Mouse (Mus musculus) left cerebral cortex, adult 2 months (tissue): ENCODE measurements around the gene Cnot8. TPM values are rescaled to one million over a fixed set of nuclear protein-coding genes. Genes with fewer than 3 reads are reported as not detected.

Experiments
- DNase-seq, 2 experiments: peaks; one replicate each; pipeline ENCODE4 v3.0.0; 2021 to 2022; ENCODE audit warnings: low spot score in 2 of 2, mixed read lengths in 1 of 2; ENCODE audit errors: extremely low spot score in 1 of 2
- H3K27ac ChIP-seq: fragments of 200-600 bp; 2 replicates; pipeline ENCODE4 v1.8.1; 2022
- H3K4me3 ChIP-seq: fragments of 200-600 bp; 2 replicates; pipeline ENCODE4 v1.8.1; 2022
- CTCF ChIP-seq: fragments of 200-600 bp; IDR thresholded peaks from 2 replicates; pipeline ENCODE4 v1.8.1; 2022; ENCODE audit warnings: antibody characterized with exemption, mild to moderate bottlenecking, moderate library complexity
- intact Hi-C: fragments of 180-260 bp; cut with DNase I; formaldehyde crosslinking; loops from one replicate; pipeline ENCODE4 v1.15.1; 2025
- total RNA-seq, 2 experiments: library from RNA; stranded (reverse); gene quantifications; 2 replicates each; pipeline ENCODE4 v1.2.3; 2021

Gene Cnot8
- total RNA-seq, 2 experiments from 2014 or later: 50.9 to 52.2 TPM

DNA sequence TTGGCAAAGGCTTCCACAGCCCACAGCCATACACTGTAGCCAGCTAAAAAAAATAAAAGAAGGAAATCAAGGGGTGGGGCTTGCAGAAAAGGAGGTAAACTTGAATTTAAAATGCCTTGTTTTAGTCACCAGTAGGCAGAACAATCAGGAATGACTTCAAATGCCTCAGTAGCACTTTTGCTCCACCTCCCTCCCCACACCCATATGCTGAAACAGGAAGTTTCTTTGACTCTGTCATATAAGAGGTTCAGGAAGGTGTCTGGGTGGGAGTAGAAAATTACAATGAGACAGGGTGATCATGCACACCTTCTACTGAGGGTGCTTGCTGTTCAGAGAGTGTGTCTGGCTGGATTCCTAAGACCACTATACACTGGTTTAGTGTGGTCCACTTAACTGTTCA is 30.9 kb downstream of the Cnot8 start:
- intact Hi-C loops: no loop called here
- DNase-seq: no peak
- Histone ChIP-seq H3K4me3 (no peak overlapping the region), H3K27ac (no peak overlapping the region)
- no peak for TF ChIP-seq CTCF

DNA sequence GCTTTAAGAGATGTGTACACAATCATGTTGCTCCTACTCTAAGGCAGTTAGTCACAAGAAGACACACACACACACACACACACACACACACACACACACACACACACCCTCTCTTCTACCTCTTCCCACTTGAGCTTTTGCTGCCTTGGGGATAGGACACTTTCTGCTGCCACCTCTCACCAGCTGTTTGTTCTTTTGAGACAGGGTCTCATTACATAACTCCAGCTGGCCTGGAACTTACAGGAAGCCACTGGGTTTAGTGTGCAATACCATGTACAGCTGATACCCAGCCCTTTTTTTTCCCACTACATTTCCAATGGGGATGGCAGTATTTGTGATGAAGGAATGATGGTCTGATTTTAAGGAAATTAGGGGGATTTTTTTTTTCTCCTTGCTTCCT is 31.3 kb downstream of the Cnot8 start:
- TF ChIP-seq CTCF: no peak
- intact Hi-C loops: no loop called here
- no peak overlapping the region for H3K27ac ChIP-seq
- no peak for DNase-seq
- H3K4me3 ChIP-seq: no peak overlapping the region

DNA sequence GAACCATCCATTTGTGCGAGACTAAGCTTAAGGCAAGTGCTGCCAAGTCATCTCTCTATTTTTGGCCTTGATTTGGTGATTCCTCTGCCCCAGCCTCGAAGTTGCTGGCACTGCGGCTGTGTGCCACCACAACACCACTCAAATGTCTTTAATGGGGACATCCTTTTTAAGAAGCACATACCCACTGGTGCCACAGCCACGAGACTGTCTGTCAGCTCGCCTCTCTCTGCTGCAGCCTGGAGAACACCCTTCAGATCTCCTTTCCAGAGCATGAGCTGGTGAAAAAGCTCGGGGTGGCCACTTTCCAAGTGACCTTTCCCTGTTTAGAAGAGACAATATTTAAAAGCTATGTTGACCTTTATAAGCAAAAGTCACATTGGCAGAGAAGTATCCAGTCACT is 32.7 kb downstream of the Cnot8 start:
- DNase-seq: no peak
- intact Hi-C loops: no loop called here
- TF ChIP-seq CTCF: no peak
- H3K27ac ChIP-seq: no peak overlapping the region
- H3K4me3 ChIP-seq: no peak overlapping the region

DNA sequence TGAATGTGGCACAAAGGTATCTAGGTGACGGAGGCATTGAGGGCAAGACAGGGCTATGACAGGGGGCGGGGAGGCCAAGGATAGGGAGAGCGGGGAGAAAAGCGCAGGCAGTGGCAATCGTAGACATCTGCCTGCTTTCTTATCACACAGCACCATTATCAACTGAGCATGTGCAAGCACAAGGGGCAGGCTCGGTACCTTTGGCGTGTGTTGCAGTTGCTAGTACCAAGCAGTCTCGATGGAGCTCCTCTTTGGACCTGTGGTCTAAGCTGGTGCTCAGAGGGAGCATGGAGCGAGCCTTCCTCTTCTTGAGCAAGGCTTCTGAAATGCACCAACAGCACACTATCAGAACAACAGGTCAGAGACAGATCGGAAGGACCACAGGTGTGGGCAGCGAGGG is 34.9 kb downstream of the Cnot8 start:
- no peak for TF ChIP-seq CTCF
- Histone ChIP-seq H3K27ac (no peak overlapping the region), H3K4me3 (no peak overlapping the region)
- no peak for DNase-seq
- intact Hi-C loops: no loop called here

DNA sequence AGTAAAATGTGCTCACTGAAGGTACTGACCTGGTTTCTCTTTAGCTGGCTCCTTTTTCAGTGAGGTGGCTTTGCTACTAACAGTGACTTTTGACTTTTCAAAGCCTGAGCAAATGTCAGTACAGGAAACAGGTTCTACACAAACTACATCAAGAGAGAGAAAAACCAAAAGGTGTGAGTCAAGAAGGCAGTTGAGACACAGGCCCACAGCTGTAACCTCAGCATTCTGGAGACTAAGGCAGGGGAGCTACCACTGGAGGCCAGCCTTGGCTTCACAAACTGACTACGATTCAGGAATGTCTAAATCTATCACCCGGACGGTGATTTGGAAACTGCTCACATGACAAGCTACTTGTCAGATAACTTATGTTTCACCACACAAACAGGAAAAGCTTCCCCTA is 35.5 kb downstream of the Cnot8 start:
- Histone ChIP-seq H3K4me3 (no peak overlapping the region), H3K27ac (no peak overlapping the region)
- intact Hi-C loops: no loop called here
- no peak for DNase-seq
- TF ChIP-seq CTCF: no peak

DNA sequence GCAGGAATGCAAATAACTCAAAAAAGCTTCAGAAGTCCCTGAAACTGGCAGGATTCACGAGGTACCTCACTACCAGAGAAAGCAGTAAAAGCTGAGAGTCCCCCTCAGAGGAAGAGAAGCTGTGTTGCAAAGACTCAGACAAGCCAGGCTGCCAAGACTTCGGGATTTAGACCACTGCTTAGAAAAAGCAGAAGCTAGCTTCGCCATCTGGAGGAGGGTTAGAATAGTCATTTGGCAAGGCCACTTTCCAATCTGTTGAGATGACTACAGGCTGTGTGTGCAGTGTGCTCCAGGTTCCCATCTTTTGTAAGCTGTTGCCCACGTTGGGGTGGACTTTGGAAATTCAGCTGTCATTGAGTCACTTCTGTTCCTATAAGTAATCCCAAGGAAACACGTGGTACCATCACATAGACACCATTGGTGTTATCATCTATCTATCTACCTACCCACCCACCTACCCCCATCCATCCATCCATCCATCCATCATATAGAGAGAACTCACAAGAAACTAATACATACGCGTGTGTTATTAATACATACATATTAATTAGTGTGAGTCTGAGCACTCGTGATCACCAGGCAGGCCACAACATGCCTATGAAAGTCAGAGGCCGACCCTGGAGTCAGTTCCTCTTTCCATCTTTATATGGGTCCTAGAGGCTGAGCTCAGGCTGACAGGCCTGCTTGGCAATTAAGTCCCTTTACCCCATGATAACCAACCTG is 39.9 kb downstream of the Cnot8 start:
- Histone ChIP-seq H3K27ac (peak overlapping the region; percentile 29; the same call in 1 of the 2 replicates), H3K4me3 (no peak overlapping the region)
- no peak; the same call in 1 of the 2 replicates for TF ChIP-seq CTCF
- DNase-seq: peak; percentile 15 to 26
- intact Hi-C loops: no loop called here

DNA sequence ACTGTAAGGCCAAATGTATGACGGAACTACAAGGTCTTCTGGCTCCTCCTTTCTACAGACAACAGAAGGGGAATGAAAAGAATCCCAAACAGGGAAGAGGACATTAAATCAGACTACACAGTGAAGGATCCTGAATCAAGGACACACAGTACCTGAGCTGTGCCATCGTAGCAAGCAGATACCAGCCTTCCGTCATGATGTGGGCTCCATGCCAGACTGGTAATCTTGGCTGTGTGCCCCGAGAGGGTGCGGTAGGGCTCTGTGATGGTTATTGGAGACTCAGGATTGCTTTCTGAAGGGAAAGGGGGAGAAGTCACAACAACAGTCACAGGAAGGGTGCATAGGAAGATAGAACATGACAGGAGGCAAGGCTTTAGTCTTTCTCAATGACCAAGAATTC is 42.3 kb downstream of the Cnot8 start:
- DNase-seq: no peak
- Histone ChIP-seq H3K27ac (no peak overlapping the region), H3K4me3 (no peak overlapping the region)
- intact Hi-C loops: no loop called here
- TF ChIP-seq CTCF: no peak

DNA sequence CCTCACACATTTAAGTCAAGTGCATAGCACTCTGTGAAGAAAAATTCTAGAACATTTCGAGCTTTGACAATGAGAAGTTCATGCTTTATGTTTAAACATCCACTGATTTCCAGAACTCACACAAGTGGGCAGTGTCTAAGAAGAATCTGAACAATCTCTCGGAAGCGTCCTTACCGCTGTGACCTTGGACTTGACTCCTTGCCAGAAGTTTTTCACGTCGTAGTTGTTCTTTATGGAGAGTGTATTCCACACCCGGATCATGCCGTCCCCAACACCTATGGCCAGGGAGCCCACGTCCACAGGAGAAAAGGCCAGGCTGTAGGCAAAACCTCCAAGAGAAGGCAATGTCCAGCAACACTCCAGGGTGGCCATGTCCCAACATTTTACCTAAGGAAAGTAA is 51.5 kb downstream of the Cnot8 start:
- no peak for TF ChIP-seq CTCF
- intact Hi-C loops: no loop called here
- DNase-seq: no peak
- H3K4me3 ChIP-seq: no peak overlapping the region
- H3K27ac ChIP-seq: no peak overlapping the region

DNA sequence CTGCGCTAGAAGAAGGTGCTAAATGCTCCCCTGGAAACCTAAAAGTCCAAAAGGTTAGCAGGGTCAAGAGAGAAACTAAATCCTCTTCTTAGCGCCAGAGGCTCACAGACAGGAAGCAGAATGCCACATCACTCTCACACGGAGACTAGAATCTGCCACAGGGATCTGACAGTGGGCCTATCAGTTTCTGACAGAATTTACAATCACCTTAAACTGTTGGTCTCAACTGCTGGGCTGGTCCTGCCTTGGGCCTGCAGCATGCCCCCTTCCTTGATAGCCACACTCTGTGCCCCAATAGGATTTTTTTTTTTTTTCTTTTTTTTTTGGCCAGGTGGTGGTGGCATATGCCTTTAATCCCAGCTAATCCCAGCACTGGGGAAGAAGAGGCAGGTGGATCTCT is 52.9 kb downstream of the Cnot8 start:
- no peak for TF ChIP-seq CTCF
- intact Hi-C loops: no loop called here
- no peak overlapping the region for H3K27ac ChIP-seq
- no peak for DNase-seq
- no peak overlapping the region for H3K4me3 ChIP-seq

DNA sequence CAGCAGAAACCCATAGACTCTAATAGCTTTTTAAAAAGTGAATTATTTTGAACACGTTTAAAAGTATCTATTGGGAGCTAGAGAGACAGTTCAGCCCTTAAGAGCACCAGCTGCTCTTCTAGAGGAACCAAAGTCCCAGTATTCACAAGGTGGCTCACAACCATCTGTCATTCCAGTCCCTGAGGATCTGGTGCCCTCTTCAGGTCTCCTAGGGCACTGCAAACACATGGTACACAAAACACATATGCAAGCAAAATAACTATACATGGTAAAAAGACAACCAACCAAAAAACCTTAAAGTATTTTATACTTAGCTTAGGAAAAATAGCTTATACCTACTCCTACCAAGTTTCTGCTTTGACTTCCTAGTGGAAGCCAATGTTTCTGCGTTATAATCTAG is 61.1 kb downstream of the Cnot8 start:
- peak; percentile 31 for TF ChIP-seq CTCF
- Histone ChIP-seq H3K27ac (no peak overlapping the region), H3K4me3 (no peak overlapping the region)
- DNase-seq: no peak
- intact Hi-C loops: no loop called here

DNA sequence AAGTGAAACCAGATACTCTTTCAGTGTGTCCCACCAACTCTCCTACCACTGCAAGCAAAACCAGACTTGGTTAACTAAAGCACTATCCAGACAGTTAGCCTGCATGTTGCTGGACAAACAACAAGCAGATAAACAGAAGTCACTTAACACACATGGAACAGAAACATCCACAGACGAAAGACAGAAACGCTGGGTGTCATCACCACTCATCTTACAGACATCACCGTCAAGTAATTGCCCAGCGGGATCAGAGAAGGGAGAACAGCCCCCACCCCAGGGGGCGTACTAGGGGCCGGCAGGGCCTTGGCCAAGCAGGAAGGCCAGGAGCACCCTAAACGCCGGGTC is 63.8 kb downstream of the Cnot8 start:
- TF ChIP-seq CTCF: no peak
- intact Hi-C loops: no loop called here
- no peak for DNase-seq
- peak overlapping the region; percentile 45 for H3K27ac ChIP-seq
- peak overlapping the region; percentile 98 for H3K4me3 ChIP-seq

Other genes starting within 250 kb of the Cnot8 start
- 10 to 100 TPM; 91.9 to 97.7 TPM for gene Larp1, start 95.1 kb upstream of the Cnot8 start, total RNA-seq
- gene Gm12248, start 11.0 kb upstream of the Cnot8 start, total RNA-seq: not detected
- gene Gemin5, start 64.4 kb downstream of the Cnot8 start, total RNA-seq: 10 to 100 TPM; 16.8 to 19.7 TPM
- 10 to 100 TPM; 35.7 to 41.5 TPM for gene Mrpl22, start 67.5 kb downstream of the Cnot8 start, total RNA-seq
- gene Igtp, start 95.4 kb downstream of the Cnot8 start, total RNA-seq: 1 to 10 TPM; 3.6 to 4.2 TPM
- 1 to 10 TPM; 2.2 to 2.8 TPM for gene Irgm2, start 95.5 kb downstream of the Cnot8 start, total RNA-seq
- not detected for gene 4930438A08Rik, start 170.6 kb downstream of the Cnot8 start, total RNA-seq
- gene Zfp692, start 202.9 kb downstream of the Cnot8 start, total RNA-seq: 10 to 100 TPM; 31.4 to 31.9 TPM
- gene Zfp672, start 226.2 kb downstream of the Cnot8 start, total RNA-seq: 10 to 100 TPM; 46.2 to 49.7 TPM
- gene Sh3bp5l, start 226.6 kb downstream of the Cnot8 start, total RNA-seq: 10 to 100 TPM; 53.5 to 59.2 TPM